Mouse (Mus musculus) heart, postnatal 0 days (tissue): ENCODE results near the gene Pygm. TPM values are rescaled to one million over a fixed set of nuclear protein-coding genes. Genes with fewer than 3 reads are reported as not detected.

Experiments used
- ATAC-seq: fragments of 200-750 bp; cut with Nextera tagmentation; 2 replicates; pipeline ENCODE4 v1.8.0; 2017; ENCODE audit warnings: low read depth, moderate number of reproducible peaks, moderate library complexity; ENCODE audit not compliant: insufficient read depth
- DNase-seq: peaks from one replicate; pipeline ENCODE4 v3.0.0-alpha.2; 2016; ENCODE audit warnings: low spot score
- H3K27ac ChIP-seq: fragments of 300-500 bp; sonication (generic); 2 replicates; pipeline ENCODE4 v1.5.1; 2014; ENCODE audit warnings: low read depth, mild to moderate bottlenecking
- H3K27me3 ChIP-seq: fragments of 300-500 bp; sonication (generic); 2 replicates; pipeline ENCODE4 v1.6.1; 2014; ENCODE audit warnings: low read length, mixed read lengths; ENCODE audit not compliant: control insufficient read depth, insufficient read depth
- H3K36me3 ChIP-seq: fragments of 300-500 bp; sonication (generic); replicated peaks from 2 replicates; pipeline ENCODE4 v1.6.1; 2014; ENCODE audit warnings: low read length, mixed read lengths; ENCODE audit not compliant: control insufficient read depth, insufficient read depth
- H3K4me1 ChIP-seq: fragments of 300-500 bp; sonication (generic); 2 replicates; pipeline ENCODE4 v1.6.1; 2014; ENCODE audit warnings: antibody characterized with exemption; ENCODE audit not compliant: control insufficient read depth, insufficient read depth
- H3K4me2 ChIP-seq: fragments of 300-500 bp; sonication (generic); 2 replicates; pipeline ENCODE4 v1.6.1; 2014; ENCODE audit warnings: low read depth, mild to moderate bottlenecking, low read length, moderate library complexity
- H3K4me3 ChIP-seq: fragments of 300-500 bp; sonication (generic); 2 replicates; pipeline ENCODE4 v1.5.1; 2014; ENCODE audit warnings: low read depth, low read length
- H3K9ac ChIP-seq: fragments of 300-500 bp; sonication (generic); replicated peaks from 2 replicates; pipeline ENCODE4 v1.6.1; 2014; ENCODE audit warnings: low read depth, low read length, mixed read lengths
- H3K9me3 ChIP-seq: fragments of 300-500 bp; sonication (generic); replicated peaks from 2 replicates; pipeline ENCODE4 v1.6.1; 2016; ENCODE audit warnings: low read length; ENCODE audit not compliant: control insufficient read depth
- CTCF ChIP-seq: IDR thresholded peaks from 2 replicates; pipeline ENCODE4 v1.5.1; 2016; ENCODE audit warnings: antibody characterized with exemption, control low read depth, low read depth
- EP300 ChIP-seq: IDR thresholded peaks from 2 replicates; pipeline ENCODE4 v1.6.1; 2016; ENCODE audit warnings: antibody characterized with exemption, low read depth
- WGBS: fragments of 180-500 bp; shearing (Covaris S2); extraction: QIAGEN DNeasy Blood & Tissue Kit; methylation state at CpG from one replicate; pipeline ENCODE4 v1.1.7; 2014; 5-methylcytosine and 5-hydroxymethylcytosine counted together
- polyA plus RNA-seq: library from polyadenylated mRNA; unstranded; fragments of >200 nt; fragmentation: Nextera tagmentation; extraction: Ambion mirVana; gene quantifications from 2 replicates; pipeline ENCODE4 v1.2.1, GENCODE M21; 2015
- total RNA-seq: library from RNA; depleted of rRNA; stranded (reverse); fragments of >200 nt; gene quantifications from 2 replicates; pipeline ENCODE4 v1.2.3, GENCODE M21; 2014; ENCODE audit warnings: low replicate concordance

The Pygm gene
- total and polyA plus RNA-seq, 2 experiments from 2014 or later, result 400 to 487 TPM

DNA sequence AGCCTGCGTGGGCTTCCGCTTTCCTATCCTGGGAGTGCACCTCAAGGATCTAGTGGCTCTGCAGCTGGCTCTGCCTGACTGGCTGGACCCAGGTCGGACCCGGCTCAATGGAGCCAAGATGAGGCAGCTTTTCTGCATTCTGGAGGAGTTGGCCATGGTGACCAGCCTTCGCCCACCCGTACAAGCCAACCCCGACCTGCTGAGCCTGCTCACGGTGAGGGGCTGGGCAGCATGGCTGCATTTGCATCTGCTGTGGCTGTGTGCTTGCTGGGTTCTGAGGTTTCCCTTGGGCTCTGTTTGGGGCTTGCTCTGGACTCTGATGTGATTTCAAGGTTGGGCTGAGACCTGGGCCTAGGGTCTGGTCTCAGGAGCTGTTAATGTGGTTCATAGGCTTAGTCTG lies 22.9 kb downstream of the Pygm start:
- ATAC-seq, result no peak
- Histone ChIP-seq H3K4me3 (no peak overlapping the region), H3K36me3 (peaks cover 8% of the 10 kb centered on the region; the same call in 1 of the 2 replicates), H3K27me3 (no peaks in the 10 kb centered on the region), H3K4me2 (no peak overlapping the region), H3K9me3 (no peaks in the 10 kb centered on the region), H3K9ac (no peak overlapping the region), H3K27ac (no peak overlapping the region), H3K4me1 (no peaks in the 10 kb centered on the region)
- TF ChIP-seq EP300 (no peak), CTCF (no peak)
- no peak for DNase-seq
- 84% methylated on average over 8 of the region's 8 CpGs for WGBS

DNA sequence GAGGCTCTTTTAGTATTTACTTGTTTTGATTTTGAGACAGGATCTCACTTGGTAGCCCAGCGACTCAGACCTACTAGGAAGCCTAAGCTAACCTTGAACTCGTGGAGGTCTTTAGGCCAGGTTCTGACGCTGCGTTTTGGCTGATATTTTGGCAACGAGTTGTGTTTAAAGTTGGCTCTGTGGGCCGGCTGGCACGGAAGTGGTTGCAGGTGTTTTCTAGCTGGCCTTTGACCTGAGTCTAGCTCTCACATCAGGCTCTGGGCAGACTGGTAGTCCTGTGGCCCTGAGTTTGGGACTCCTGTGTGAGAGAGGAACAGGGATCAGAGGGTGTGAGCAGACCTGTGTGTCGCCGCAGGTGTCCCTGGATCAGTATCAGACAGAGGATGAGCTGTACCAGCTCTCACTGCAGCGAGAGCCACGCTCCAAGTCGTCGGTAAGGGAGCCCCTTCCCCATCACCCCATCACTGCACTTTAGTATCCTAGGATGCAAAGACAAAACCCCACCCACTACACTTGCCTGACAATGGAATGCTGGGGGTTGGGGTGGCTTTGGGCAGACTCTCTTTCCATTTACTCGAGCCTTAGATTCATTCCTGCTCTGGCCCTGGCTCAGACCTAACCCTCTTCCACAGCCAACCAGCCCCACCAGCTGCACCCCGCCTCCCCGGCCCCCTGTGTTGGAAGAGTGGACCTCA lies 23.8 kb downstream of the Pygm start:
- Histone ChIP-seq H3K4me2 (no peak overlapping the region), H3K4me1 (no peaks in the 10 kb centered on the region), H3K27me3 (no peaks in the 10 kb centered on the region), H3K36me3 (peaks cover 8% of the 10 kb centered on the region; the same call in 1 of the 2 replicates), H3K4me3 (no peak overlapping the region), H3K27ac (no peak overlapping the region), H3K9me3 (no peaks in the 10 kb centered on the region), H3K9ac (no peak overlapping the region)
- DNase-seq (no peak), ATAC-seq (no peak)
- TF ChIP-seq EP300, result no peak
- no peak for TF ChIP-seq CTCF
- WGBS, result 71% methylated on average over 16 of the region's 16 CpGs

DNA sequence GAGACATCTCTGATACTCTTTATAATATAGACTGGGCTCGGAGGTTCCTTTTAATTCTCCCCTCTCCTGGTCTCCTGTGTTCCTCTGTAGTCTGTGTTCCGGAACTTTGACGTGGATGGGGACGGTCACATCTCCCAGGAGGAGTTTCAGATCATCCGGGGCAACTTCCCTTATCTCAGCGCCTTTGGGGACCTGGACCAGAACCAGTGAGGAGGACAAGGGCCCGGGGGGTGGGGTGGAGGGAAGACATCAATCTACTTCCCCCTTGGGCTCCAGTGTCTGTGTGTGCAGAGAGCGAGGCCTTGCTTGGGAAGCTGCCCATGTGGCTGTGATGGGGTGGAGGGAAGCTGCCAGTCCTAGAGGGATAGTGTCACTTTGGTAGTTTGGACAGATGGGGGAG lies 24.6 kb downstream of the Pygm start:
- 0 out of 2 replicates have a peak, but pooled peaks cover 3% of the 10 kb centered on the region for H3K27me3 ChIP-seq
- DNase-seq (no peak), ATAC-seq (no peak)
- H3K4me3 ChIP-seq, result no peak overlapping the region
- H3K4me1 ChIP-seq, result no peaks in the 10 kb centered on the region
- no peaks in the 10 kb centered on the region for H3K9me3 ChIP-seq
- WGBS, result 75% methylated on average over 8 of the region's 8 CpGs
- no peak overlapping the region for H3K9ac ChIP-seq
- H3K4me2 ChIP-seq, result no peak overlapping the region
- no peak overlapping the region for H3K27ac ChIP-seq
- TF ChIP-seq EP300, result no peak
- no peak for TF ChIP-seq CTCF
- peaks cover 8% of the 10 kb centered on the region; the same call in 1 of the 2 replicates for H3K36me3 ChIP-seq

DNA sequence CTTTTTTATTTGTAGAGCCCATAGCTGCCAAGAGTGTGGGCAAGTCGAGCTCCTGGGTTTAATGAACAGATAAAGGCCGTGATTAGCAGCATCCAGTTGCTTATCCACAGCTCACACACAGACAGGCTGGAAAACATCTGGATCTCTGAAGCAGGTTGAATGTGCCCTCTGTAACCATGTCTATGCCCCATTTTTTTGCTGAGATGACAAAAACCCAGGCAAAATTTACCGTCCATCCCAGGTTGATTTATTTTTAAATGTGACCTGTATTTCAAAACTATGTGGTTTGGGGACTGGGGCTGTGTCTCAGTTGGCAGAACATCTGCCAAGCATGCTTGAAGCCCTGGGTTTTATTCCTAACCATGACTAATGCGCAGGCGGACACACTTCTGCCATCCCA lies 25.0 kb downstream of the Pygm start:
- Histone ChIP-seq H3K4me3 (no peak overlapping the region), H3K27me3 (0 out of 2 replicates have a peak, but pooled peaks cover 7% of the 10 kb centered on the region), H3K9me3 (no peaks in the 10 kb centered on the region), H3K36me3 (peaks cover 8% of the 10 kb centered on the region; the same call in 1 of the 2 replicates), H3K4me2 (no peak overlapping the region), H3K27ac (no peak overlapping the region), H3K9ac (no peak overlapping the region), H3K4me1 (no peaks in the 10 kb centered on the region)
- WGBS, result 73% methylated on average over 5 of the region's 5 CpGs
- DNase-seq (no peak), ATAC-seq (no peak)
- no peak for TF ChIP-seq CTCF
- TF ChIP-seq EP300, result no peak

DNA sequence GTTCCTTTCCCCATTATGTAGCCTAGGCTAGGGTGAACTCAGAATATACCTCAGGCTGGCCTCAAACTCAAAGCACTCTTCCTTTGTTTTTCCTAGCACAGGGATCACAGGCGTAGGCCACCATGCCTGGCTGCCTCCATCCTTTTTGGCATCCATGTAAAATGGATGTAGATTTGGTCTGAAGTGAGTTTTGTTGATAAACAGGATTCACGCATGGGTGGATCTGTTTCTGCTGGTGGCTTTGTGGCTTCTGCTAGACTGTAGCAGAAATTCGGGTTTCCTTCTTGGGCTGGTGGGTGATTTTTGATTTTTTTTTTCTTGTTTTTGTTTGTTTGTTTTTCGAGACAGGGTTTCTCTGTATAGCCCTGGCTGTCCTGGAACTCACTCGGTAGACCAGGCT lies 25.7 kb downstream of the Pygm start:
- Histone ChIP-seq H3K4me2 (no peak overlapping the region), H3K27me3 (0 out of 2 replicates have a peak, but pooled peaks cover 7% of the 10 kb centered on the region), H3K4me3 (no peak overlapping the region), H3K36me3 (peaks cover 8% of the 10 kb centered on the region; the same call in 1 of the 2 replicates), H3K27ac (no peak overlapping the region), H3K9ac (no peak overlapping the region), H3K4me1 (no peaks in the 10 kb centered on the region), H3K9me3 (no peaks in the 10 kb centered on the region)
- WGBS, result 84% methylated on average over 5 of the region's 5 CpGs
- ATAC-seq, result no peak
- TF ChIP-seq CTCF, result no peak
- TF ChIP-seq EP300, result no peak
- DNase-seq, result no peak

DNA sequence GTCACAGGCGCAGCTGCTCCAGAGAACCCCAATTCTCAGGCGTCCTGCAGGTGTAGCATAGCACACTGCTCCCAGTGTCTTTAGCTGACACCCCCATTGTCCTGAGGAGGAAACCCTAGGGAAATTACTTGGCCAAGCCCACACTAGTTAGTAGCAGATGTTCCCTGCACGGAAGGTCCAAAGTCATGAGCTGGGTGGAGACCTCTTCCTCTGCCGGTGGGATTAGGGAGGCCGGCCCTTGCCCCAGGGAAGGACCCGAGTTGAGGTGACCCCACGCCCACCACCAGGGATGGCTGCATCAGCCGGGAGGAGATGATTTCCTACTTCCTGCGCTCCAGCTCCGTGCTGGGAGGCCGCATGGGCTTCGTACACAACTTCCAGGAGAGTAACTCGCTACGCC lies 28.6 kb downstream of the Pygm start:
- H3K4me1 ChIP-seq, result no peaks in the 10 kb centered on the region
- no peak overlapping the region for H3K4me3 ChIP-seq
- peaks cover 8% of the 10 kb centered on the region; the same call in 1 of the 2 replicates for H3K36me3 ChIP-seq
- TF ChIP-seq EP300 (no peak), CTCF (no peak)
- whole genome bisulfite sequencing, result 54% methylated on average over 14 of the region's 14 CpGs
- DNase-seq, result no peak
- H3K9ac ChIP-seq, result no peak overlapping the region
- H3K9me3 ChIP-seq, result no peaks in the 10 kb centered on the region
- H3K27me3 ChIP-seq, result peaks cover 20% of the 10 kb centered on the region
- no peak overlapping the region for H3K4me2 ChIP-seq
- ATAC-seq, result no peak
- no peak overlapping the region for H3K27ac ChIP-seq
